8 mouse cellular contexts compared by ENCODE assay signal in the genomic region with DNA sequence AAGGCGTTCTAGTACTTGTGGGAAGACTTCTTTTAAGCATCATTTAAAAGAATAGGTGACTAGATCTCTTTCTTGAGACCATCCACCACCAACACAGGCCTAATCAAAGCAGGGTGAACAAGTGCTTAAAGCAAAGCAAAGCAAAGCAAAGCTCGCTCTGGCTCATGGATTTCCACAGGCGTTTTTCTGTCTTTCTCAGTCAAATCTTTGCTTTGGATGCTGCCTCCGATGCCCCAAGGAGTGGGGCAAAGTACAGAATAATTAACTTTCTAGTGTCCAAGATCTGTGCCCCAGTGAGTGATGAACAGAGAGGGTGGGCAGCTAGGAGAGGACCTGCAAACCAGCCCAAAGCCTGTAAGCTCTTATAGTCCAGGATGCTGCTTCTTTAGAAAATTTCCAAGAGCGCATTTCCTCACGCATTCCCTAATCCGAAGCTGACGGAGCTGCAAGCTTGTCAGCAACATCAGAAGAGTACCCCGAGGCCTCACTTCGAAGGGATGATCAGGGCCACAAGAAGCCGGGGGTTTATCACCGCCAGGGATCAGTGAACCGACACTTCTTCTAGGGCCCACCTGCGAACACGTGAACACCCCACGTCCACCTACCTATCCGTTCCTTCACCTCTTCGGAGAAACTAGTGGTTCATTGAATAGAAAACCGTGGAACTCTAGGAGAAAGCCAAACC. TPM values are rescaled to one million over a fixed set of nuclear protein-coding genes. Genes with fewer than 3 reads are reported as not detected.
DNase-seq lines count a peak whose midpoint lies in the region; ATAC-seq and TF ChIP-seq lines count a peak whose summit lies in the region.

No protein-coding gene starts in this region.

- no peak for ATAC-seq in forebrain, embryonic 12.5 days (ENCODE audit: low FRiP score)
- ATAC-seq in forebrain, embryonic 16.5 days, result no peak
- ATAC-seq in megakaryocyte, adult 5-6 weeks (ENCODE audit: poor library complexity, severe bottlenecking), result no peak
- ATAC-seq in hindbrain, embryonic 13.5 days (ENCODE audit: low FRiP score), result no peak
- ATAC-seq in liver, postnatal 0 days, result no peak

- TF ChIP-seq EP300 in liver, postnatal 0 days (IDR thresholded peaks at IDR 0.05; ENCODE audit: low read depth), result no peak

- H3K4me2 ChIP-seq in forebrain, embryonic 12.5 days, result peak overlapping the region; percentile 71; the same call in 1 of the 2 replicates
- no peak overlapping the region for H3K4me2 ChIP-seq in forebrain, embryonic 16.5 days (ENCODE audit: low read length)
- H3K4me2 ChIP-seq in hindbrain, embryonic 13.5 days, result 0 out of 2 replicates have a peak overlapping the region, but pooled peaks have one; percentile 73
- peak overlapping the region; percentile 85 for H3K4me2 ChIP-seq in liver, postnatal 0 days (ENCODE audit: low read depth, low read length)

- no peak for DNase-seq in liver, postnatal 0 days
- no peak for DNase-seq in frontal cortex, postnatal 25 days (ENCODE audit: low spot score in 2 of 2)
- no peak for DNase-seq in left cerebral cortex, adult 9 months (ENCODE audit: low spot score in 2 of 2)

- no peak for TF ChIP-seq CTCF in liver, postnatal 0 days (IDR thresholded peaks at IDR 0.05; ENCODE audit: low read depth)

- WGBS in forebrain, embryonic 12.5 days, result 15% methylated on average over 19 of the region's 19 CpGs
- WGBS in forebrain, embryonic 16.5 days, result 24% methylated on average over 19 of the region's 19 CpGs
- WGBS in hindbrain, embryonic 13.5 days, result 21% methylated on average over 19 of the region's 19 CpGs
- WGBS in liver, postnatal 0 days (ENCODE audit: insufficient replicate concordance), result 47% methylated on average over 19 of the region's 19 CpGs

- peaks cover 26% of the 10 kb centered on the region for H3K4me1 ChIP-seq in forebrain, embryonic 12.5 days
- H3K4me1 ChIP-seq in forebrain, embryonic 16.5 days (replicated peaks; ENCODE audit: control insufficient read depth, insufficient read depth, low read length), result no peaks in the 10 kb centered on the region; the same call in 1 of the 2 replicates
- H3K4me1 ChIP-seq in megakaryocyte, embryonic 14.5 days, result peaks cover 32% of the 10 kb centered on the region
- peaks cover 13% of the 10 kb centered on the region for H3K4me1 ChIP-seq in hindbrain, embryonic 13.5 days (replicated peaks)
- peaks cover 11% of the 10 kb centered on the region for H3K4me1 ChIP-seq in liver, postnatal 0 days (ENCODE audit: insufficient read depth)

- no peaks in the 10 kb centered on the region for H3K36me3 ChIP-seq in forebrain, embryonic 12.5 days (replicated peaks)
- H3K36me3 ChIP-seq in forebrain, embryonic 16.5 days (ENCODE audit: control insufficient read depth, insufficient read depth), result no peaks in the 10 kb centered on the region
- H3K36me3 ChIP-seq in megakaryocyte, embryonic 14.5 days (replicated peaks; ENCODE audit: low read length), result no peaks in the 10 kb centered on the region
- no peaks in the 10 kb centered on the region for H3K36me3 ChIP-seq in hindbrain, embryonic 13.5 days
- H3K36me3 ChIP-seq in liver, postnatal 0 days (replicated peaks; ENCODE audit: insufficient read depth, low read length), result no peaks in the 10 kb centered on the region

- H3K4me3 ChIP-seq in forebrain, embryonic 12.5 days (replicated peaks), result peak overlapping the region; percentile 48; the same call in 1 of the 2 replicates
- H3K4me3 ChIP-seq in forebrain, embryonic 16.5 days (replicated peaks; ENCODE audit: low read length), result no peak overlapping the region
- H3K4me3 ChIP-seq in megakaryocyte, embryonic 14.5 days (replicated peaks), result peak overlapping the region; percentile 92
- H3K4me3 ChIP-seq in hindbrain, embryonic 13.5 days, result no peak overlapping the region
- peak overlapping the region; percentile 70; the same call in 1 of the 2 replicates for H3K4me3 ChIP-seq in liver, postnatal 0 days (ENCODE audit: low read depth, low read length)

- no peak overlapping the region for H3K27ac ChIP-seq in forebrain, embryonic 12.5 days
- no peak overlapping the region for H3K27ac ChIP-seq in forebrain, embryonic 16.5 days (ENCODE audit: low read length)
- no peak overlapping the region for H3K27ac ChIP-seq in hindbrain, embryonic 13.5 days
- no peak overlapping the region for H3K27ac ChIP-seq in liver, postnatal 0 days (ENCODE audit: low read depth)

- peaks cover 33% of the 10 kb centered on the region for H3K27me3 ChIP-seq in forebrain, embryonic 12.5 days
- H3K27me3 ChIP-seq in forebrain, embryonic 16.5 days (replicated peaks; ENCODE audit: control insufficient read depth, insufficient read depth, low read length), result peaks cover 8% of the 10 kb centered on the region; the same call in 1 of the 2 replicates
- H3K27me3 ChIP-seq in megakaryocyte, embryonic 14.5 days (replicated peaks), result peaks cover 20% of the 10 kb centered on the region
- H3K27me3 ChIP-seq in hindbrain, embryonic 13.5 days, result peaks cover 41% of the 10 kb centered on the region
- H3K27me3 ChIP-seq in liver, postnatal 0 days (ENCODE audit: insufficient read depth, low read length), result peaks cover 9% of the 10 kb centered on the region; the same call in 1 of the 2 replicates

- no peaks in the 10 kb centered on the region for H3K9me3 ChIP-seq in forebrain, embryonic 12.5 days
- H3K9me3 ChIP-seq in forebrain, embryonic 16.5 days (ENCODE audit: control insufficient read depth, low read length), result no peaks in the 10 kb centered on the region
- no peaks in the 10 kb centered on the region for H3K9me3 ChIP-seq in megakaryocyte, embryonic 14.5 days
- no peaks in the 10 kb centered on the region for H3K9me3 ChIP-seq in hindbrain, embryonic 13.5 days
- H3K9me3 ChIP-seq in liver, postnatal 0 days (ENCODE audit: low read length), result no peaks in the 10 kb centered on the region

- no peak overlapping the region for H3K9ac ChIP-seq in forebrain, embryonic 12.5 days
- H3K9ac ChIP-seq in forebrain, embryonic 16.5 days (replicated peaks; ENCODE audit: low read depth, low read length), result no peak overlapping the region
- H3K9ac ChIP-seq in hindbrain, embryonic 13.5 days, result no peak overlapping the region
- no peak overlapping the region for H3K9ac ChIP-seq in liver, postnatal 0 days (replicated peaks)

RNA-seq across cellular contexts. Expression of a gene that starts 0.9 kb away (rescaled TPM):
- polyA plus RNA-seq in forebrain, embryonic 12.5 days (2016; fragmentation: Nextera tagmentation; extraction: Ambion mirVana), result 2.3 and 5.5 TPM in 2 replicates
- polyA plus RNA-seq in forebrain, embryonic 16.5 days (2015; fragmentation: Nextera tagmentation; extraction: Ambion mirVana), result 0.44 and 1.4 TPM in 2 replicates
- 6.5 TPM in 1 of 2 replicates, not detected in the other for polyA plus RNA-seq in megakaryocyte, embryonic 14.5 days (2012; ENCODE audit: insufficient read depth, low replicate concordance)
- total RNA-seq in megakaryocyte, adult 5-6 weeks (2015), result not detected in 2 replicates
- total RNA-seq in megakaryocyte, adult 5-6 weeks (2017), result not detected in 2 replicates
- 1.2 and 3.3 TPM in 2 replicates for polyA plus RNA-seq in hindbrain, embryonic 13.5 days (2015; fragmentation: Nextera tagmentation; extraction: Ambion mirVana)
- 0.34 and 0.60 TPM in 2 replicates for polyA plus RNA-seq in liver, postnatal 0 days (2015; fragmentation: Nextera tagmentation; extraction: Ambion mirVana)

RNA-seq across cellular contexts. Expression of a gene that starts 13.2 kb away (rescaled TPM):
- 736 and 763 TPM in 2 replicates for polyA plus RNA-seq in forebrain, embryonic 12.5 days (2016; fragmentation: Nextera tagmentation; extraction: Ambion mirVana)
- 619 and 639 TPM in 2 replicates for polyA plus RNA-seq in forebrain, embryonic 16.5 days (2015; fragmentation: Nextera tagmentation; extraction: Ambion mirVana)
- polyA plus RNA-seq in megakaryocyte, embryonic 14.5 days (2012; ENCODE audit: insufficient read depth, low replicate concordance), result 15.6 and 41.0 TPM in 2 replicates
- 118 and 150 TPM in 2 replicates for total RNA-seq in megakaryocyte, adult 5-6 weeks (2015)
- 46.2 and 78.2 TPM in 2 replicates for total RNA-seq in megakaryocyte, adult 5-6 weeks (2017)
- polyA plus RNA-seq in hindbrain, embryonic 13.5 days (2015; fragmentation: Nextera tagmentation; extraction: Ambion mirVana), result 824 and 888 TPM in 2 replicates
- polyA plus RNA-seq in liver, postnatal 0 days (2015; fragmentation: Nextera tagmentation; extraction: Ambion mirVana), result 766 and 780 TPM in 2 replicates

RNA-seq across cellular contexts. Expression of a gene that starts 19.3 kb away (rescaled TPM):
- polyA plus RNA-seq in forebrain, embryonic 12.5 days (2016; fragmentation: Nextera tagmentation; extraction: Ambion mirVana), result 71.9 and 75.9 TPM in 2 replicates
- 49.9 and 56.5 TPM in 2 replicates for polyA plus RNA-seq in forebrain, embryonic 16.5 days (2015; fragmentation: Nextera tagmentation; extraction: Ambion mirVana)
- polyA plus RNA-seq in megakaryocyte, embryonic 14.5 days (2012; ENCODE audit: insufficient read depth, low replicate concordance), result 1.7 and 10.5 TPM in 2 replicates
- 49.5 and 61.9 TPM in 2 replicates for total RNA-seq in megakaryocyte, adult 5-6 weeks (2015)
- 50.3 and 66.1 TPM in 2 replicates for total RNA-seq in megakaryocyte, adult 5-6 weeks (2017)
- polyA plus RNA-seq in hindbrain, embryonic 13.5 days (2015; fragmentation: Nextera tagmentation; extraction: Ambion mirVana), result 54.0 and 55.2 TPM in 2 replicates
- polyA plus RNA-seq in liver, postnatal 0 days (2015; fragmentation: Nextera tagmentation; extraction: Ambion mirVana), result 11.3 and 11.9 TPM in 2 replicates

RNA-seq across cellular contexts. Expression of a gene that starts 55.1 kb away (rescaled TPM):
- polyA plus RNA-seq in forebrain, embryonic 12.5 days (2016; fragmentation: Nextera tagmentation; extraction: Ambion mirVana), result 43.2 and 43.8 TPM in 2 replicates
- 46.2 and 54.9 TPM in 2 replicates for polyA plus RNA-seq in forebrain, embryonic 16.5 days (2015; fragmentation: Nextera tagmentation; extraction: Ambion mirVana)
- 1.5 and 8.7 TPM in 2 replicates for polyA plus RNA-seq in megakaryocyte, embryonic 14.5 days (2012; ENCODE audit: insufficient read depth, low replicate concordance)
- total RNA-seq in megakaryocyte, adult 5-6 weeks (2015), result 37.0 and 39.6 TPM in 2 replicates
- total RNA-seq in megakaryocyte, adult 5-6 weeks (2017), result 98.4 and 102 TPM in 2 replicates
- polyA plus RNA-seq in hindbrain, embryonic 13.5 days (2015; fragmentation: Nextera tagmentation; extraction: Ambion mirVana), result 47.1 TPM in 2 replicates
- polyA plus RNA-seq in liver, postnatal 0 days (2015; fragmentation: Nextera tagmentation; extraction: Ambion mirVana), result 19.6 and 22.1 TPM in 2 replicates

Comparison
In these comparisons a context has a peak if more than half of its experiments do, and no peak if none do; other contexts are left out.
1. H3K4me3 ChIP-seq: peak in forebrain, embryonic 12.5 days (single experiment), megakaryocyte, embryonic 14.5 days (single experiment) and liver, postnatal 0 days (single experiment); none in forebrain, embryonic 16.5 days (single experiment) and hindbrain, embryonic 13.5 days (single experiment).
2. RNA of a gene that starts 13.2 kb away (polyA plus RNA-seq): 824 to 888 TPM in hindbrain, embryonic 13.5 days, 766 to 780 TPM in liver, postnatal 0 days, 736 to 763 TPM in forebrain, embryonic 12.5 days and 619 to 639 TPM in forebrain, embryonic 16.5 days; 15.6 to 41.0 TPM in megakaryocyte, embryonic 14.5 days; every median in the first group is over 10 times any median in the second.